Mouse (Mus musculus): ENCODE data around the gene Gabrr2.

Gabrr2 gene

DNA sequence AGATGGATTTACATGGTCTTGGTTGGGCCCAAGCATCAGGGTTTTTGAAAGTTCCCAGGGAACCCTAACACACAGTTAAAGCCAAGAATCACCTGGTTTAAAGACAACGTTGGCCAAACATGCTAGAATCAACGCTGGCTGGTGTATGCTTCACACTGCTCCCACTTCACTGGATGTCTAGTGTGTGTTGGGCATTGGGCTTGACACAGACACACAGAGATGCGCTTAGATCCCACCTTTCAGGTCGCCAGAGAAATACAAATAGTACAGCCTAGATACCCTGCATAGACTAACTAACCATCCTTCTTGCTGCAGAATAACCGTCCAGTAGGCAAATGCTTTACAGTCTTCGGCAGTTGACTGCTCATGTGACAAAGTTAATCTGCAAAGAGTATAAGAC, 7.5 kb downstream of the Gabrr2 start:
- DNase-seq (ENCODE audit: low read depth, low spot score): no peak

DNA sequence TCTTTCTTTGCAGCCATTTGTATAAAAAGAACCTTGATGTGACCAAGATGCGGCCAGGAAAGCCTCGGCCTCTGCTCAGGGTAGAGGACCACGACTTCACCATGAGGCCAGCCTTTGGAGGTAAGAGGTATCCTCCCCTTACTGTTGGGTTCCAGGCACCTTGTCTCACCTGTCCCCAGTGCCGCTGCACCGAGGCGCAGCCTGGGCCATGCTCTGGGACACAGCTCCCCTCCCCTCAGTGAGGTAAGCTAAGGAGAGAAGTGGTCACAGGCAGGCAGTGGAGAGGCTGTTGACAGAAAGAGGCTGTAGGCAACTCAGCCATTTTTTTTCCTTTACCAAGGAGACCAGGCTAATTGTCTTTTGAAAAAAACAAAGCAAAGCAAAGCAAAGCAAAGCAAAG, 8.5 kb downstream of the Gabrr2 start:
- DNase-seq (ENCODE audit: low read depth, low spot score): no peak

DNA sequence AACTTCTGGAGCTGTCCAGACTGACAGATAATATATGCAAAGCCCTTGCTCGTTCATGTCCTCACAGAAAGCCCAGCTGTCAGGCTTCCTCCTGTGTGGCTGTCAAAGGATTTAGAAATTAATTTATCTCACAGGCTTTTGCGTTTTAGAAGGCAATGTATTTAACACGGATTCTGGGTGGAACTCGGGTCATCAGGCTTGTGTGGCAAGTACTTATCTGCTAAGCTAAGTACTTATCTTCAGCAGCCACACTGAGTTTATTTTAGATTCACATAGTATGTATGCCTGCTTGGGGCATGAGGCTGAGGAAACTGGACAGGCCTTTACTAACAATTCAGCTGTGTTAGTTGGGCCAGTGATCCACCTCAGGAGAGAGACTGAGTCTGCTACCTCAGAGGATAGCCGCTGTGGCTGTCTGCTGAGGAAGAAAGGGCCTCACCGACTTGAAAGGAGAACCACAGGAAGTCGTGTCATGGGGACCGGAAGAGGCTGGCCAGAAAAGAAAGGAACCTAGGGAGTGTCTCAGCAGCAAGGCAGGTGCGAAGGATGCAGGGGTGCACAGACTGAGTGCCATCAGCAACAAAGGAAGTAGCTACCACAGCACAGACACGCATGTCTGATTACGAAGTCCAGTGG, 9.8 kb downstream of the Gabrr2 start:
- peak; percentile 44 for DNase-seq (ENCODE audit: low read depth, low spot score)

DNA sequence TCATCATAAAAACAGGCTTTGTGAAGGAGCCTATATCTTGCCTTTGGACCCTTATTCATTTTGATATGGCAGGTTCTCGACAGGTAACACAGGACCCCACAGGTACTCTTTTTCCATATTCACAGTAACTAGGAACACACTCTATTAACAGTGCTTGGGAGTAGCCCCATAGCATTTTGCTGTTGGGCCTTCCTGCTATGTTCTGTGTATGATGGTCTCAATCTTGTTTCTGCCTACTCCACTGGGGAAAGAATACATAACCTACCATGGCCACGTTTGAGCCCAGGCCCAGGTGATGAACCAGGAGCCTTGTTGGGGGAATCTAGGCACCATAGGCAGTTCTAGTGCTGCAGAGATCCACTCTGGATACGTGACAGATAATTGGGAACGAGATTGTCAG, 11.6 kb downstream of the Gabrr2 start:
- DNase-seq (ENCODE audit: low read depth, low spot score): no peak

DNA sequence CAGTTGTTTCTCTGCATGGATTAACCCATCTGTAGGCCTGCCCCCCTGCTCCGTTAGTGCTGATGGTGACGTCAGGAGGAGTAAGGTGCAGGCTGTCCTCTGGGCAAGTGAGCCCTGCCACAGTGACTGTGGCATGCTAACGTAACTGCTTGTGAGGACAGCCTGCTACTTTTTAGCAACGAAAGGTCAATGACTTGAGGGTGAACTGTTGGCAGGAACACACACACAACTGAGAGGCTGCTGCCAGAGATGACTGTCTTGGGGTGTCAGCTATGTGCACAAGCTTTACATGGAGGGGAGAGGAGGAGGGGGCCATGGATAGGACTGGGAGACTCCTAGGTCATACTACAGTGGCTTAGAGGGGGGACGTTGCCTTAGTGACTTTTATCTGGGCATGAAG, 12.1 kb downstream of the Gabrr2 start:
- no peak for DNase-seq (ENCODE audit: low read depth, low spot score)

DNA sequence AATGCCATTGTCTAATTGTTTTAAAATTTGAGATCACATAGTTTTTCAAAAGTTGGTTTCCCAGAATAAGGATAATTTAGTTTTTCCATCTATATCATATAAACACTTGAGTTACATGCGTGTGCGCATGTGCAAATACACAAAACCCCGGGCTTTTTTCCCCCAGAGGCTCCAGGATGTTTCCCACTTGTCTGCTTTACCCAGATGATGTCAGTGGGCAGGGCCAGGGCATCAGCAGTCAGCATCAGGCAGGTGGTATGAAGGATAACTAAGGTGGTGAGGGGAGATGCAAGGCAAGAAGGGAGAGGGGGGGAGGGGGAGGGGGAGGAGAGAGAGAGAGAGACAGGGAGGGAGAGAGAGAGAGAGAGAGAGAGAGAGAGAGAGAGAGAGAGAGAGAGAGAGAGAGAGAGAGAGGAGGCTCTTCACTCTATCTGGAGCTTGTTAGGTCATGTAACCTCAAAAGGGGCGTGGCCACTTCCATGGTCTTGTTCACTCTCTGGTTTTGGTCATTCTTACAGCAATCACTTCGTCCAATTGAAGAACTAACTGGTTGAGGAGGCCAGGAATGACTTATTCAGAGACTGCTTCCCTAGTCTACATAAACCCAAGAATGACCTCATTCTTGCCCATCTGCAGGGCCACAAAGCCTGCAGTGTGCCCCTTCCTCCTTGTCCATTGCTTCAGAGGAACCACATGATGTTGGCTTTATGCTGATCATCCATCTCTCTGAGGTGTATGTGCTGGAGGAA, 13.2 kb downstream of the Gabrr2 start:
- DNase-seq (ENCODE audit: low read depth, low spot score): no peak

DNA sequence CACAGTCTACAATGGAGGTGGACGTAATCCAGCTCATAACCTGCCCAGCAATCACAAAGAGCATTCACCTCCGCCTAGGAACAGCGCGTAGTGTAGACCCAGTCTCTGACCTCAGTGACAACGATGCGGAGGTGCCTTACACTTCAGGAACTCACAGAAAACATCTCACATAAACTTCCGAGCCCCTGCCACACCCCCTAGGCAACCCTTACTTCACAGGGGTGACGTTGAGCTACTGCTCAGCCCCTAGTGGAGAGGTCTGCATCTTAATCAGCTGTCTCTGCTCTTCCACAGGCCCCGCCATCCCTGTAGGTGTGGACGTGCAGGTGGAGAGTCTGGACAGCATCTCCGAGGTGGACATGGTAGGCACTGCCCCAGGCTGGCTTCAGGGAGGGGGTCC, 14.4 kb downstream of the Gabrr2 start:
- no peak for DNase-seq (ENCODE audit: low read depth, low spot score)

DNA sequence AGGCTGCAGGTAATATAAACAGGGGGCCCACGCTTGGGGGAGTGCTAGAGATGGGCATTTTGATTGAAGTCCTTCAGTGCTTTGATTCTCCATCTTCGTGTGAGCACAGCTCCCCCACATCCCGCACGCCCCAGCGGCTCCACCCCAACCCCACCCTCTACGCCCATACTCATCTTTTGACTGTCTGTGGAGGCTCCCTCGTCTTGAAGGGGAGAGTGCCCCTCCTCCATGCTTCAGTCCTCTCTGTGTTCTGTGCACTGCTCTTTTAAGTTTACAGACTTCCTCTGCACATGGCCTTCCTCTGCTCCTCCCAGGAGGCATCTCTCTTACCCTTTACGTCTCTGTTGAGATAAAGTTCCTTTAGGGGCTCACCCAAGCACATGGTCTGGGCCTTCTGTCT, 14.9 kb downstream of the Gabrr2 start:
- DNase-seq (ENCODE audit: low read depth, low spot score): no peak

DNA sequence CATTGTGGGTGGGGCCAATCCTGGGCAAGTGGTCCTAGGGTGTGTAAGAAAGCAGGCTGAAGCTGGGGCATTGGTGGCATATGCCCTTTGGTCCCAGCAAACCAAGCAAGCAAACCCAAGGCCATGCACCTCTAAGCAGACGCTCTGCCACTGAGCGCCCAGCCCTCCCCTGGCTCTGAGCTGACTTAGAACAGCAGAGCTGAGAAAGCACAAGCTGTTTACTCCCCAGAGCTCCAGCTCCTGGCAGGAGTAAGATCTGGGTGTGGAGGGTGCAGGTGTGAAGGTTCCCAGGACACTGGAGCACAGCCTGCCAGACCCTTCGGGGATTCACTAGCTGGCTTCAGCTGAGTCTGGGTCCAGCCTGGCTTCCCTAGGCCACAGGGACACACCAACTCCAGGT, 15.7 kb downstream of the Gabrr2 start:
- no peak for DNase-seq (ENCODE audit: low read depth, low spot score)

DNA sequence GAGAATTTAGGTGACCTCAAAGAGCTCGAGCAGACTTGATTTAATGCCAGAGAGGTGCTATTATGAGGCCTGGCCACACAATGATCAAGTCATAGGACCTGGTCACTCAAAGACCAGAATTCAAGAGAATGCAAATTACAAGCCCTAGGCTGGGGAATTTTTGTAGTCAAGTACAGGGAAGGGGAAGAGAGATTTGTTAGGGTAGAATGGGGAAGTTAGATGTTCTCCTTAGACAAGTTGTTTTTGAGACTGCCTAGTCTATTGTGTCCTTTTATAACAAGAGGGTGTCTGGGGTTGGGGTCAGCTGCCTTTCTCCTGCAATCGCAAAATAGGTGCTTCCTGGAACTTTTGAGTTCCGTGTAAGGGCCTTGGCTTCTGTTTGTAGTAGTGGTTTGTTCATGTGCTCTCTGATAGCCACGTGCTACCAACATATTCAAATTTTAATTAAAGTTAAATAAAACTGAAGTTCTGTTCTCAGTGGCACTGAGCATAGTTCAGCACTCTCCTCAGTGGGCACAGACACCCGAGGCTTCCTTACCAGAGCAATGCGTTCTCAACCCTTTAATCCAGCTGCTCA, 36.4 kb downstream of the Gabrr2 start:
- no peak for DNase-seq (ENCODE audit: low read depth, low spot score)

DNA sequence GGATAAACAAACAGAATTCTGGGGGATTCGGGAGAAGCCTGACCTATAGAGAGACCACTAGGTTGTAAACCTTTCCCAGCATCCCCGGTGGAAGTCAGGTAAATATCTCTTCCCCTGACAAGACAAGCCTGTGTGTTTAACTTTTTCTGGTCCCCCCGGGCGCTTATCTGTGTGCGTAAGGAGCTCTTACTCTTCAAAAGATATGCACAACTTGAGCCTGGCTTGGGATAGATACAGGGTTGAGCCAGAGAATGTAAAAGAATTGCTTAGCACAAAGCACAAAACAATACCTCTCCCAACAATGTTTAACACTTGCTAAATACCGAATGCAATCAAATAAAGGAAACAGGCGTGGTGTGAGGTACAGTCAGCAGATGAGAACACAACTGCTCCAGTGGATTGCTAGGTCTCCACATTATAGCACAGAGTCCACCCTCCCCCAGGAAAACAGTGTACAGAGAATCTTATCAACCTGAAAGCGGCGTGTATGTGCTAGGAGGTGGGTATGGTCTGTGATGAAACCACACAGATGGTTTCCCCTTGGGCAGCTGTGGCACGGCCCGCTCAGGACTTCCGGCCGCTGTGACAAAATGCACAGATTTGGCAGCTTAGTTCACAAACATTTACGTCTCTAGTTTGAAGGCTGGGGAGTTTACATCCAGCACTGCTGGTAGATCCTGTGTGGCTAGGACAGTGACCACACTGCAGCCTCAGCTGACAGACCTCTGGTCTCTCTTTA, 47.1 kb downstream of the Gabrr2 start:
- DNase-seq (ENCODE audit: low read depth, low spot score): peak; percentile 25

DNA sequence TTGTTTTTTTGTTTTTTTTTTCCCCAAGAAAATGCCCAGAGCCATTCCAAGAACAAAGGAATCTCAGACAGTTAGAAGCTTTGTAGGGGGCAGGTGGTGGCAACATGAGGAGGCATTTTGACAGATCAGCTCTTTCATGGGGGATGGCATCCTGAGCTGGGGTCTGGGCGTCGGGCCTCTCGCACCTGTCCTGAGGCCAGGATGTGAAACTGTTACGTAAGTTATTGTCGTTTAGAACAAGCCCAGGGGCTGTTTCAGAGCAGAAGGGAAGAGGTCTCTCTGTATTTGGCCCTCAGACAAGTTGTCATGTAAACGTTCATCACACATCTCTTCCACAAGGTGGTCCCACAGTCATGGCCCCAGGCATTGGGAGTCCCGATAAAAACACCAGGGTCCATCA, 48.0 kb downstream of the Gabrr2 start:
- DNase-seq (ENCODE audit: low read depth, low spot score): no peak

DNA sequence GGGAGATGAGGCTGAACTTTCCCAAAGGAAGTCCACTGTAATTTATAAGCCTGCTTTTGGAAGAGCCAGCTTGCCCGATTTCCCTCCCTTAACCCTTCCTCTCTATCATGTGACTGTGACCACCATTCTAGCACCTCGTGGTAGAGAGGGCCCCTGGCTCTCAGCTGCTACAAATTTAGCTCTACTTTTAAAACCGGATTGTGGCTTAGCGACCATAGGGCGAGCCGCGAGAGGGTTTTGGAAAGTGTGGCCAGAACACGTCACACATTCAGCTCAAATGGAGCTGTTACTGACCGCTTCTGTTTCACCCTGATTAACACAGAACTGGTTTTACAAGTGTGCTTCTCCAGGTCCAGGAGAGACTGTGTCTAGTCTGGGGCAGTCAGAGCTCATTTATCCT, 48.6 kb downstream of the Gabrr2 start:
- no peak for DNase-seq (ENCODE audit: low read depth, low spot score)

DNA sequence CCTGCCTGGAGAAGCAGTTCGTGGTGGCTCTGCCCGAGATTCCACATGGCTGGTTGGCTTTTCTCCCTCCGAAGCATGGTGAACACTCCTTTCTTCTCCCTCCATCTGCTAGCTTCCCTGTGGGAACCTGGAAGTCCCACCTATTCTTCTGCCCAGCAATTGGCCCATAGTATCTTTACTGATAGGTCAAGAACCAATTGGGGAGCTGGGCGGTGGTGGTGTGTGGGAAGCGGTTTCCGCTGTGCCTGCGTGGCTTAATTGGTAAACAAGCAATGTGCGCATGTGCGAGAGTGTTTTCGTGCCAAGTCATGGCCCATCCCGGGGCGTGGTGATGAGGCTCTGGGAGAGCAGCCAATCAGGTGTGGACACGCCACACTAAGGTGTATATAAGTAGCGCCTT, 50.1 kb downstream of the Gabrr2 start:
- peak; percentile 60 for DNase-seq (ENCODE audit: low read depth, low spot score)

DNA sequence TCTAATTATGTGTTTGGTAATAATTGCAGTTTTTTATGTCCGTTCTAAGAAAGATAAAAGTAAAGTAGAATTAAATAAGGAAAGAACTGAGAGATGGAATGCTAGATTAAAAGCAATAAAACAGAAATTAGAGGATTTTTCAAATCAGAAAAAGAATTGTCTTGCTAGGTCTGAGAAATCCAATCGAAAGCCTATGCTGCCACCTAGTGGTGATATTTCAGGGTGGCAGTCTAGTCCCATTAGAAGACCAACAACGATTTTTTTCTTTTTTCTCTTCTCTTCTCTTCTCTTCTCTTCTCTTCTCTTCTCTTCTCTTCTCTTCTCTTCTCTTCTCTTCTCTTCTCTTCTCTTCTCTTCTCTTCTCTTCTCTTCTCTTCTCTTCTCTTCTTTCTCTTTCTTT, 56.3 kb downstream of the Gabrr2 start:
- DNase-seq (ENCODE audit: low read depth, low spot score): peak; percentile 76

DNA sequence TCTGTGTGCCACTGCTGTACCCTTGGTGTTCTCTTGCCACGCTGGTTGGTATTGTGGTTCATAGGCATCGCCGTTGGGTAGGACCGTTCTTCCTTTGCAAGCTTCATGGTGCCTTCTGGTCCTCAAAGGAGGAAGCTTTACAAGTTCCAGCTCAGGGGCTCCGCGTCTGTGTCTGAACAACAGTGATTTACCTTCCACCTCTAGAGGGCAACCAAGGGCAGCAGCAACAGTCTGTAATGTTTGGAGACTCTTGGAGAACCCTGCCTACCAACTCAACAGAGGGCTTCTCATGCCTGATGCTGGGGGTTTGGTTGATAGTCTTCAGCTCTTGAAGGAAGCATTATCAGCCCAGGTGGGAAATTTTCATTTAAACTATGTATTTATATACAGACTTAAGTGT, 61.7 kb downstream of the Gabrr2 start:
- peak; percentile 69 for DNase-seq (ENCODE audit: low read depth, low spot score)

DNA sequence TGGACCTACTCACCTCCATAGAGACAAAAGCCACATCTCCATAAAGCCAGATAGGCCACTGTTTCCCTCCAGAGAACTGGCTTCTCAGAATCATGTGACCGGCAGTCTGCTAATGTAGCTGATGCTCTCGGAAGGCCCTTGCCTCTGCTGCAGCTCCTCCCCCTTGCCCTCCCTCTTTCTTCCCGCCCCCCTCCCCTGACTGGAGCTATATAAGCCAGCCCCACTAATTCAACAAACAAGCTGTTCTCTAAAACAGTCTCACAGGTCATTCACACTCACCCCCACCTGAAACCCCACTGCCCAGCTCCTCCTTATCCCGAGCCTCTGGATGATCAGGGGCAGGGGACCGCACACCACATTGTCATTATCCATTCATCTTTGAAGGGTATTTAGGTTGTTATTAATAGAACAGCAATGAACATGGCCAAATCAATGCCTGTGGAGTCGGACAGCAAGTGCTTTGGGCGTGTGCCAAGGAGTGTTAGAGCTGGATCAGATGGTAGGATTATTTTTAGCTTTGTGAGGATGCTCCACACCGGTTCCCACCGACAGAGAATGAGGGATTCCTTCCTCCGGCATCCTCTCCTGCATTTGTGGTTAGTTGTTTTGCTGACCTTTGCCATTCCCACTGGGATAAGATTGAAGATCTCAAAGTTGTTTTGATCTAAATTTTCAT, 62.7 kb downstream of the Gabrr2 start:
- peak; percentile 44 for DNase-seq (ENCODE audit: low read depth, low spot score)

DNA sequence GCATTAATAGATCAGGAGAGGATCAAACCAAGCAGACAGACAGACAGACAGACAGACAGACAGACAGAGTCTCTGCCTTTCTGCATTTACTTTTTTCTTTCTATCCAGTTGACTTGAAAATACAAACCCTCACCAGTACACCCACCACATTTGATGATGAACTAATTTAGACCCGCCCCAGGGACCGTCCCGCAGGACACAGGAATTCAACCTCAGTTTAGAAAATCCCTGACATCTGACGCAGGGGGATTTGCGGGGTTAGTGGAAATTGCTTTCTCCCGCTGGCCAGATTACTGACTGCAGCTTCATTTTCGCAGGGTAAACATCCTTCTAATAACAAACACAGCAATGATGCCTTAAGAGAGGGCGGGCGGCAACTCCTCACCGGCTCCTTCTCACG, 69.4 kb downstream of the Gabrr2 start, which contains the start of gene Gabrr1:
Gene Gabrr1, plus strand, starts transcription at position 301 of the 400 bp plus-strand sequence.
- no peak for DNase-seq (ENCODE audit: low read depth, low spot score)

Measured in ZHBTc4 (cell line).